Mouse (Mus musculus) ES-E14 (cell line): ENCODE data around the gene Dhrs7b.

ENCODE experiments used
- CHD2 ChIP-seq: IDR thresholded peaks from 2 replicates; pipeline ENCODE4 v1.6.1; 2014; ENCODE audit warnings: mild to moderate bottlenecking, low read depth, low read length, inconsistent platforms
- HCFC1 ChIP-seq: IDR thresholded peaks from 2 replicates; pipeline ENCODE4 v1.6.1; 2012; ENCODE audit warnings: low read length, inconsistent platforms, borderline replicate concordance; ENCODE audit not compliant: insufficient read depth
- MAFK ChIP-seq: IDR thresholded peaks from 2 replicates; pipeline ENCODE4 v1.6.1; 2014; ENCODE audit warnings: mild to moderate bottlenecking, low read depth, low read length, inconsistent platforms; ENCODE audit not compliant: insufficient read depth
- ZC3H11A ChIP-seq: IDR thresholded peaks from 2 replicates; pipeline ENCODE4 v1.6.1; 2012; ENCODE audit warnings: low read depth, mild to moderate bottlenecking, inconsistent platforms, low read length, borderline replicate concordance
- ZNF384 ChIP-seq: IDR thresholded peaks from 2 replicates; pipeline ENCODE4 v1.6.1; 2012; ENCODE audit warnings: low read depth, low read length, inconsistent platforms

- TF ChIP-seq CHD2 (no peak), ZNF384 (no peak), HCFC1 (no peak), ZC3H11A (no peak), MAFK (no peak)
Observed at GRCm38 (mm10) chr11:60843412-60843811, 13.0 kb downstream of the Dhrs7b start.
